Mouse (Mus musculus) MEL (cell line): ENCODE data around the gene Frrs1. TPM values are rescaled to one million over a fixed set of nuclear protein-coding genes. Genes with fewer than 3 reads are reported as not detected.
A peak's percentile ranks its signal among the peaks of the same experiment; 100 is the strongest.

Experiments
- DNase-seq: peaks from one replicate; pipeline ENCODE4 v3.0.0; 2011; ENCODE audit warnings: low read depth, low spot score
- H3K27ac ChIP-seq: 2 replicates; pipeline ENCODE4 v1.5.1; 2012; ENCODE audit warnings: low read depth, mild to moderate bottlenecking, control low read depth, low read length, moderate library complexity; ENCODE audit not compliant: control insufficient read depth
- H3K27me3 ChIP-seq, 2 experiments: fragments of 150-350 bp in 1 of 2; sonication (generic) in 1 of 2; 2 replicates each; pipeline ENCODE4 v1.6.1; 2012; ENCODE audit warnings: low read length in 2 of 2, mild to moderate bottlenecking in 2 of 2, improper control_type of control experiment in 1 of 2, moderate library complexity in 1 of 2; ENCODE audit not compliant: insufficient read depth in 2 of 2, control insufficient read depth in 1 of 2
- H3K36me3 ChIP-seq, 2 experiments: 2 replicates each; pipeline ENCODE4 v1.6.1; 2012 to 2014; ENCODE audit warnings: low read length in 2 of 2, improper control_type of control experiment in 1 of 2, inconsistent platforms in 1 of 2, mild to moderate bottlenecking in 1 of 2; ENCODE audit not compliant: insufficient read depth in 2 of 2, control insufficient read depth in 1 of 2
- H3K4me1 ChIP-seq, 2 experiments: fragments of 150-350 bp in 1 of 2; sonication (generic) in 1 of 2; 2 replicates each; pipeline ENCODE4 v1.6.1; 2012; ENCODE audit warnings: low read length in 2 of 2, improper control_type of control experiment in 1 of 2, mild to moderate bottlenecking in 1 of 2; ENCODE audit not compliant: insufficient read depth in 2 of 2, control insufficient read depth in 1 of 2
- H3K4me3 ChIP-seq, 2 experiments: fragments of 150-350 bp in 1 of 2; sonication (generic) in 1 of 2; 2 replicates each; pipeline ENCODE4 v1.5.1; 2012; ENCODE audit warnings: low read depth in 2 of 2, low read length in 2 of 2, mild to moderate bottlenecking in 2 of 2, moderate library complexity in 2 of 2, control low read depth in 1 of 2, improper control_type of control experiment in 1 of 2; ENCODE audit not compliant: control insufficient read depth in 1 of 2, insufficient read depth in 1 of 2
- H3K79me2 ChIP-seq: 2 replicates; pipeline ENCODE4 v1.6.1; 2012; ENCODE audit warnings: mild to moderate bottlenecking, low read length, moderate library complexity; ENCODE audit not compliant: control insufficient read depth, poor library complexity, insufficient read depth
- H3K9ac ChIP-seq: 2 replicates; pipeline ENCODE4 v1.6.1; 2012; ENCODE audit warnings: low read depth, mild to moderate bottlenecking, control low read depth, low read length, moderate library complexity; ENCODE audit not compliant: control insufficient read depth, poor library complexity, severe bottlenecking
- H3K9me3 ChIP-seq: fragments of 150-350 bp; sonication (generic); replicated peaks from 2 replicates; pipeline ENCODE4 v1.6.1; 2012; ENCODE audit warnings: mild to moderate bottlenecking, low read length, improper control_type of control experiment, moderate library complexity; ENCODE audit not compliant: insufficient read depth
- BHLHE40 ChIP-seq: IDR thresholded peaks from 2 replicates; pipeline ENCODE4 v1.6.1; 2012; ENCODE audit warnings: low read depth, mild to moderate bottlenecking, inconsistent platforms, low read length, improper control_type of control experiment, borderline replicate concordance
- CHD1 ChIP-seq: IDR thresholded peaks from 2 replicates; pipeline ENCODE4 v1.6.1; 2012; ENCODE audit warnings: low read depth, mild to moderate bottlenecking, inconsistent platforms, low read length, improper control_type of control experiment
- CHD2 ChIP-seq: IDR thresholded peaks from 2 replicates; pipeline ENCODE4 v1.6.1; 2011; ENCODE audit warnings: low read length, improper control_type of control experiment
- CTCF ChIP-seq, 3 experiments: IDR thresholded peaks in 2 of 3; conservative IDR thresholded peaks in 1 of 3; 2 replicates each; pipeline ENCODE4 v1.5.1; 2011 to 2012; ENCODE audit warnings: low read length in 3 of 3, low read depth in 2 of 3, mild to moderate bottlenecking in 2 of 3, improper control_type of control experiment in 1 of 3, inconsistent platforms in 1 of 3, mixed read lengths in 1 of 3, moderate library complexity in 1 of 3; ENCODE audit not compliant: control insufficient read depth in 1 of 3, insufficient read depth in 1 of 3, poor library complexity in 1 of 3, severe bottlenecking in 1 of 3
- E2F4 ChIP-seq: IDR thresholded peaks from 2 replicates; pipeline ENCODE4 v1.6.1; 2011; ENCODE audit warnings: low read depth, low read length, improper control_type of control experiment, borderline replicate concordance
- ELF1 ChIP-seq: IDR thresholded peaks from 2 replicates; pipeline ENCODE4 v1.6.1; 2014; ENCODE audit warnings: low read depth, mild to moderate bottlenecking, inconsistent platforms, low read length, improper control_type of control experiment, moderate library complexity
- EP300 ChIP-seq, 2 experiments: IDR thresholded peaks; 2 replicates each; pipeline ENCODE4 v1.6.1; 2011; ENCODE audit warnings: improper control_type of control experiment in 2 of 2, low read length in 2 of 2, low read depth in 1 of 2, mild to moderate bottlenecking in 1 of 2
- GABPA ChIP-seq: IDR thresholded peaks from 2 replicates; pipeline ENCODE4 v1.6.1; 2012; ENCODE audit warnings: low read depth, mild to moderate bottlenecking, inconsistent platforms, low read length, improper control_type of control experiment, moderate library complexity
- HCFC1 ChIP-seq: IDR thresholded peaks from 2 replicates; pipeline ENCODE4 v1.6.1; 2012; ENCODE audit warnings: low read depth, mild to moderate bottlenecking, inconsistent platforms, low read length, improper control_type of control experiment, moderate library complexity
- KAT2A ChIP-seq: conservative IDR thresholded peaks from 2 replicates; pipeline ENCODE4 v1.6.1; 2012; ENCODE audit warnings: low read depth, low read length, improper control_type of control experiment, inconsistent platforms
- MAX ChIP-seq: IDR thresholded peaks from 2 replicates; pipeline ENCODE4 v1.6.1; 2011; ENCODE audit warnings: low read length, improper control_type of control experiment
- MXI1 ChIP-seq: IDR thresholded peaks from 2 replicates; pipeline ENCODE4 v1.6.1; 2011; ENCODE audit warnings: mild to moderate bottlenecking, low read depth, low read length, improper control_type of control experiment
- MYB ChIP-seq: IDR thresholded peaks from 2 replicates; pipeline ENCODE4 v1.6.1; 2011; ENCODE audit warnings: mild to moderate bottlenecking, low read depth, low read length, improper control_type of control experiment
- NELFE ChIP-seq: IDR thresholded peaks from 2 replicates; pipeline ENCODE4 v1.6.1; 2011; ENCODE audit warnings: low read depth, low read length, improper control_type of control experiment
- NRF1 ChIP-seq: IDR thresholded peaks from 2 replicates; pipeline ENCODE4 v1.6.1; 2014; ENCODE audit warnings: low read depth, mild to moderate bottlenecking, inconsistent platforms, low read length, improper control_type of control experiment, moderate library complexity; ENCODE audit not compliant: poor library complexity, insufficient read depth, severe bottlenecking
- POLR2AphosphoS2 ChIP-seq: IDR thresholded peaks from 2 replicates; pipeline ENCODE4 v1.6.1; 2011; ENCODE audit warnings: low read length, improper control_type of control experiment
- POLR2AphosphoS5 ChIP-seq: IDR thresholded peaks from 2 replicates; pipeline ENCODE4 v1.6.1; 2012; ENCODE audit warnings: low read depth, borderline replicate concordance, mild to moderate bottlenecking, inconsistent platforms, low read length, moderate library complexity, mixed read lengths
- RAD21 ChIP-seq: IDR thresholded peaks from 2 replicates; pipeline ENCODE4 v1.6.1; 2011; ENCODE audit warnings: mild to moderate bottlenecking, low read depth, low read length, improper control_type of control experiment
- SMC3 ChIP-seq: IDR thresholded peaks from 2 replicates; pipeline ENCODE4 v1.6.1; 2011; ENCODE audit warnings: low read depth, low read length, improper control_type of control experiment
- TBP ChIP-seq: IDR thresholded peaks from 2 replicates; pipeline ENCODE4 v1.8.0; 2011; ENCODE audit warnings: low read depth, low read length, improper control_type of control experiment
- TCF12 ChIP-seq: IDR thresholded peaks from 2 replicates; pipeline ENCODE4 v1.6.1; 2014; ENCODE audit warnings: low read depth, mild to moderate bottlenecking, inconsistent platforms, low read length, improper control_type of control experiment, moderate library complexity
- UBTF ChIP-seq: IDR thresholded peaks from 2 replicates; pipeline ENCODE4 v1.6.1; 2012; ENCODE audit warnings: low read depth, mild to moderate bottlenecking, inconsistent platforms, low read length, improper control_type of control experiment, moderate library complexity, borderline replicate concordance; ENCODE audit not compliant: insufficient read depth
- USF2 ChIP-seq, 2 experiments: IDR thresholded peaks; 2 replicates each; pipeline ENCODE4 v1.6.1; 2011 to 2012; ENCODE audit warnings: improper control_type of control experiment in 2 of 2, low read length in 2 of 2, borderline replicate concordance in 1 of 2, inconsistent platforms in 1 of 2, low read depth in 1 of 2, mild to moderate bottlenecking in 1 of 2; ENCODE audit not compliant: insufficient read depth in 1 of 2
- ZKSCAN1 ChIP-seq: IDR thresholded peaks from 2 replicates; pipeline ENCODE4 v1.6.1; 2012; ENCODE audit warnings: low read depth, mild to moderate bottlenecking, inconsistent platforms, low read length, improper control_type of control experiment, moderate library complexity
- ZMIZ1 ChIP-seq: IDR thresholded peaks from 2 replicates; pipeline ENCODE4 v1.6.1; 2012; ENCODE audit warnings: low read depth, mild to moderate bottlenecking, inconsistent platforms, low read length, improper control_type of control experiment, moderate library complexity
- polyA plus RNA-seq, 2 experiments: library from polyadenylated mRNA; stranded (reverse) in 1 of 2; unstranded in 1 of 2; fragments of >175 nt in 1 of 2; fragments of >200 nt in 1 of 2; gene quantifications; 2 replicates each; pipeline versions ENCODE4 v1.2.1 to v1.2.4; 2012; ENCODE audit warnings: low replicate concordance in 2 of 2, low read depth in 1 of 2; ENCODE audit not compliant: insufficient read length in 2 of 2, insufficient read depth in 1 of 2, missing spikeins in 1 of 2
- total RNA-seq: library from RNA; depleted of rRNA; stranded (reverse); fragments of 300-350 nt; gene quantifications from 2 replicates; pipeline ENCODE4 v1.2.3, GENCODE M21; 2012

Frrs1 gene
- total and polyA plus RNA-seq, 3 experiments: 78.5 to 625 (median 84.6) TPM

- TF ChIP-seq NRF1 (no peak), MAX (no peak), NELFE (no peak), ZMIZ1 (peak; percentile 20; the same call in 1 of the 2 replicates), MXI1 (peak; percentile 62), E2F4 (no peak), POLR2AphosphoS5 (no peak), ZKSCAN1 (no peak), BHLHE40 (no peak)
These were observed 1.3 kb downstream of the Frrs1 start (continued) for GRCm38 (mm10) chr3:116860333-116861222.

GRCm38 (mm10) chr3:116861223-116861539 is 1.9 kb downstream of the Frrs1 start:
- no peaks in the 10 kb centered on the region for H3K27me3 ChIP-seq

GRCm38 (mm10) chr3:116861540-116862067 is 2.3 kb downstream of the Frrs1 start:
- Histone ChIP-seq H3K4me1 (peaks cover 9 to 25% of the 10 kb centered on the region in 2 experiments), H3K36me3 (peaks cover 0 to 35% of the 10 kb centered on the region in 2 experiments; a peak in 2 of 4 replicates), H3K9me3 (no peaks in the 10 kb centered on the region), H3K9ac (peak overlapping the region; percentile 85), H3K79me2 (peaks cover 41% of the 10 kb centered on the region), H3K27ac (peak overlapping the region; percentile 100), H3K27me3 (no peaks in the 10 kb centered on the region), H3K4me3 (peak overlapping the region; percentile 76 to 88)
- DNase-seq: peak; percentile 88
- TF ChIP-seq MXI1 (peak; percentile 69), NELFE (peak; percentile 64), MYB (no peak), KAT2A (no peak; the same call in 1 of the 2 replicates), BHLHE40 (no peak), MAX (no peak; the same call in 1 of the 2 replicates), ELF1 (peak; percentile 83), POLR2AphosphoS5 (no peak), HCFC1 (no peak), CHD1 (no peak), EP300 (IDR thresholded peaks at IDR 0.05; ENCODE audit: low read depth in 1 of 2, low read length in 2 of 2) (peak in 1 of 2 experiments; percentile 33; a peak in 1 of 4 replicates), SMC3 (no peak), GABPA (no peak), UBTF (0 out of 2 replicates have a peak, but pooled peaks have one; percentile 91), USF2 (IDR thresholded peaks at IDR 0.05; ENCODE audit: borderline replicate concordance in 1 of 2, insufficient read depth in 1 of 2, low read depth in 1 of 2, low read length in 2 of 2) (no peak), RAD21 (no peak), CTCF (IDR thresholded peaks at IDR 0.05 in 2 of 3, conservative IDR thresholded peaks at IDR 0.05 in 1 of 3; ENCODE audit: control insufficient read depth in 1 of 3, insufficient read depth in 1 of 3, low read depth in 2 of 3, low read length in 3 of 3, poor library complexity in 1 of 3, severe bottlenecking in 1 of 3) (0 out of 6 replicates have a peak, but pooled peaks of 1 of the 3 experiments have one; percentile 2), NRF1 (peak; percentile 31; the same call in 1 of the 2 replicates), POLR2AphosphoS2 (0 out of 2 replicates have a peak, but pooled peaks have one; percentile 62), CHD2 (no peak)

More at GRCm38 (mm10) chr3:116861223-116861539, 1.9 kb downstream of the Frrs1 start:
- H3K9me3 ChIP-seq: no peaks in the 10 kb centered on the region
- TF ChIP-seq TBP: no peak
- no peak for TF ChIP-seq TCF12
- TF ChIP-seq CHD1: 0 out of 2 replicates have a peak, but pooled peaks have one; percentile 19
- H3K27ac ChIP-seq: peak overlapping the region; percentile 100
- H3K4me3 ChIP-seq: peak overlapping the region; percentile 76 to 88
- DNase-seq: peak; percentile 63
- peak overlapping the region; percentile 85 for H3K9ac ChIP-seq
- H3K79me2 ChIP-seq: peaks cover 40% of the 10 kb centered on the region
- peaks cover 0 to 33% of the 10 kb centered on the region in 2 experiments; a peak in 2 of 4 replicates for H3K36me3 ChIP-seq
- H3K4me1 ChIP-seq: peaks cover 9 to 24% of the 10 kb centered on the region in 2 experiments
